Mouse (Mus musculus): ENCODE measurements around the gene Olfr320.

Gene Olfr320

DNA sequence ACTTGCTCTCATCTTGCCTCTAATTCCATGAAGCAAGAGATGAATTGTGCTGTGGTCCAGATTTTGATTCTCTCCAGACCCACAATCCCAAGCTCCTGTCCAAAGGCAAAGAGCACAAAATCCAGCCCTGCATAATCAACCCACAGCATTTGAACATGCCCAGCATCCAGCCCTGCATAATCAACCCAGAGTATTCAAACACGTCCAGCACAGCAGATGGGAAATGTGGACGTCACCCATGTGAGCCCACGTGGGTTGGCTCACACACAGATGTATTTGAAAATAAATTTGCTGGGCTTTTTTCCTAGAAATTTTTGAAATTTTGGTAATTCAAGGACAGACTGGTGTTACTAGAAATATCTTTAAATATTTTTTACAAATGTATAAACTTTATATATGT is 52.5 kb downstream of the Olfr320 start:
- in situ Hi-C loops (cut with MboI; ENCODE audit: low pct_unique_long_range_greater_than_20kb in 1 of 2, low sequenced_read_pairs in 2 of 2, unreplicated experiment in 1 of 2): loop anchor here in 1 of 2 experiments (10.0 kb wide), 1 partner anchor 69 kb away; no protein-coding TSS in a partner anchor

All from mouse embryonic stem cell (cell line).